Mouse (Mus musculus) thymus, postnatal 14 days (tissue): ENCODE results near the gene Top1.
A peak's percentile ranks its signal among the peaks of the same experiment; 100 is the strongest.

Source experiments
- DNase-seq: peaks from one replicate; pipeline ENCODE4 v3.0.0; 2021

The Top1 gene

DNA sequence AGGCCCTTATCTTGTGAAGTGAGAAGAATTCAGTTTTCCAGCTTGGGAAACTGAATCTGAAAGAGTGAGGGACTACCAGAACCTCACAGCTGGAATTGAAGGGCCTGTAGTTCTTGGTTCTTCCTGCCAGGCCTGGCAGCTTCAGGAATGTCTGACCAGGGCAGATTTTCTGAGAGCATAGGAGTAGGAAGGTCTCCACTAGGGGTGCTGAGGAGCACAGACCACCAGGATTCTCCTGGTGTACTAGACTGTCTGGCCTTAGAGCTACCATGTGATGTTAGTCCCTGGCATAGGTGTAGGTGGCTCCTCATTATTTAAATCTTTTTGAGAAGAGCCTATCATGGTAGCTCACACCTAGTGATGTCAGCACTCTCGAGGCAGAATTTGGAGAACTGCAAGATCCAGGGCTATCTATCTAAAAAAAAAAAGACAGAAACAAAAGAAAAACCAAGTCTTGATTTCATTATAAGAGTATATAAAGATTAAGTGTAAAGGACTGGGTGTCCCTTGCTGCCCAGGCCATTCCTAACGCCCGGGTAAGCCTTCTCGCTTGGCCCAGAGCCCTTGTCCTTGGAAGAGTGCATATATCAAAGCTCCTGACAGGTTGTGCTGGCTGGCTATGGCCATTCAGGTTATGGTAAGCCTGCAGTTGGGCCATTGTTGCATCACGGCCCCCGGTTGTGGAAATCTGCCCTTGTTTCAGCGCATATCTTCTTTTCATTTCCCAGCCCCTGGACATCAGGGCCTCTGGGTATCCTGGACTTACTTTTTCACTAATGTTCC is 98.5 kb downstream of the Top1 start:
- peak; percentile 80 for DNase-seq

DNA sequence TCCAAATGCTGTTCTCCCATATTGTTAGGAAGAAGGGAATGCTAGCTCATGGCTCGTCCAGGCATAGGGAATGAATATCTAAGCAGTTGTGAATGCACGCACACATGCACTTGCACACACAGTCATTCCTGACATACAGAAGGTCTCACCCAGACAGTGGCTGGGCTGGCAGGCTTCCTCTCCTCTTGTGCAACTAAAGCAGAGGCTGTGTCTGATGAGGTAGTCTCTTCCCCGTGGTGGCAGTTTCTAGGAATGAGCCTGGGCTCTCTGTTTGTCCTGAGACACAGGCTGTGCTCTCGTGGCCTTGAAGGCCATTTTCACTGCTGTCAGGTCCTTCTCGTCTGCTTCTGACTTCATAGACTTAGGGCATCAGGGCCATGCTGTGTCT is 99.1 kb downstream of the Top1 start:
- no peak for DNase-seq

DNA sequence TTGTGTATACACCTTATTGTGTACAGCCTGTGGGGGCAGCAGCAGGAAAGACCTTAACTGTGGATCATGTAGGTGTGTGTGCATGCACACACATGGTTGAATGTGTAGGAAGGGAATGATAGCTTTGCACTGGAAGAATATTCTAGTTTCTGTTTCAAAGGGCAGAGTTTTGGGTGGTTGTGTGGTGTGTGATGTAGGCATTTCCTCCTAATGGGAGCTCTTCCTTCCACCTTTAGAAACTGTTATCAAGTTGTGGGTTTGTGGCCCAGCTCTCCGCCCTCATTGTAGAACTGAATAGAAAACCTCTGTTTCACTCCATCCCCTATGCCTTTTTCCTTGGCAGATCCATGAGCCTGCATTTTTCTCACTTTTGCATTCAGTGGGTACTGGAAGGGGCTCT is 99.8 kb downstream of the Top1 start:
- no peak for DNase-seq

DNA sequence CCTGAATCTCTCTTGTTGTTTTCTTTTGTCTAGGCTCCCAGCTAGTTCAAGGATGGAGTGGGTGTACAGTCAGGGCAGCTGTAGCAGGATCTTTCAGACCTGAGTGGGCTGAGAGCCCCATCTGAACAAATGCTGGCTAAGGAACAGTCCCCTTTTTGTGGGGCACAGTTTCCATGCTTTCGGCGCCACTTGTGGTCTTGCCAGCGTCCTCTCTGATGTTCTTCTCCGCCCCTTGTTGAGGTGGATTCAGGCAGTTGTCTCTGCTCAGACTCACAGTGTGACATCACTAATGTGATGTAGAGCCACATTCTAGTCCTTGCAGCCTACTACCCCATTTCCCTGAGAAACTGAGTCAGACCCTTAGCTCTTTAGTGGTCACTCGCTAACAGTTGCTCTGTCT is 100.9 kb downstream of the Top1 start:
- peak; percentile 28 for DNase-seq

DNA sequence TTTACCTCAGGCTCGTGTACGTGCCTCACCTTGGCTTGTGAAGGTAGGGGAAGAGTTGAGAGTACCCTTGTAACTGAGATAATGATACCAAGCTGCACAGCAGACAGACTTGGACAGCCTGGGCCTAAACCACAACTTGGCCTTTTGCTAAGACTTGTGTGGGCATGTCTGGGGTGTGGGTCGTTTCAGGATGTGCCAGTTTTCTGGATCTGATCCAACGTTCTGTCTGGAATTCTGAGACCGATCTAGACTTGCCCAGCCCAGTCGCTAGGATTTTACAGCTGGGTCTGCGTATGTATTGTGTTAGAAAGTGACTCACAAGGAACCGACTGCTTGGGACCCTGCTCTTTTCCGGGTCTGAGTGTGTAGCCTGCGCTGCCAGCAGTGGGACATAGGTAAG is 101.4 kb downstream of the Top1 start:
- no peak for DNase-seq

DNA sequence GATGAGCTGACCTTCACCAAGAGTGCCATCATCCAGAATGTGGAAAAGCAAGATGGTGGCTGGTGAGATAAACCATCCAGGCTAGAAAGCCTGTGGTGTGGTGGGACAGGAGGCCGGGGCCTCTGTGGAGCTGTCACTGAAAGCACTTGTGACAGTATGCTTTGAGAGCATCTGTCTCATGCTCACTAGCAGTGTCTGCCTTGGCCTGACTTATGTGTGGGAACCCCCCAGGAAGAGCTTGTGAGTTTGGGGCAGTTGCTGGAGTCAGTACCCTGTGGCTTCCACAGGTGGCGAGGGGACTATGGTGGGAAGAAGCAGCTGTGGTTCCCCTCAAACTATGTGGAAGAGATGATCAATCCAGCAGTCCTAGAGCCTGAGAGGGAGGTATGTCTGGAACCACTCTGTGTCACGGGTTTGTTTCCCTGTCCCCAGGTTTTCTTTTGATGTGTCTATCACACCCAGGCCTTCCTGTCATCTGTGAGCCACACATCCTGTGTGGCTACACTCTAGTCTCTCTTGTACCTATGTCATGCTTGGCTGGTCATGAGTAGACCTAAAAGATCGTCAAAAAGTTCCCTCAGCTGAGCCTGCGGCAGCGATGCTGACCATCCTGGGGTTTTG is 111.0 kb downstream of the Top1 start:
- peak; percentile 37 for DNase-seq

DNA sequence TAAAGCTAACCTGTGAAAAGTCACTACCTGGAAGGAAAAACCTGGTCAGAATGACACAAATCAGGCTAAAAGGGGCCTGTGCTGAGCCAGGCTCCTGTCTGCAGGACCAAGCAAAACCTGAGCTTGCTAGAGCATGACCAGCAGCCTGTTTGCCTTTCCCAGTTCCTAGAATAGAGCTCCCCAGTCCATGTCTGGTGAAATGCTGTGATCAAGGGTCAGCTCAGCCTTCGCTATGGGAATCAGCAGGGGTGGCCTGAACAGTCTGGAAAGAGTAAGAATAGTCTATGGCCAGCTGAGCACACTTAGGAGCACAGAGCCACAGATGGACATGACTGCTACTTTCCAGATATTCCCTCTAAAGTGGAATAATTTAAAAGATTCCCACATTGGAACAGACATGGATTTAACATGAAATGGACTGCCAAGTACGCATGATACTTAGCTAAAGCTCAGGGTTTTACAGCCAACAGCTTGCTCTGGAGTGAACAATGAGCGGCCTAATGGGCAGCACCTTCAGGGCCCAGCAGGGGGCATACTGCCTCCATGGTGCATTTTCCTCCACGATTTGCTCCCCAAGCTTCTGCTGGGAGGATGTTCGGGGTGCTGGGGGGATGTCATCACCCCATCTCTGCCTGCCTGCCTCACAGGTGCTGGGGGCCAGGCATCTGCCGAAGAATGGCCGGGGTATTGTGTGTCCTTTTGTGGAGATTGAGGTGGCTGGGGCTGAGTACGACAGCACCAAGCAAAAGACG is 114.9 kb downstream of the Top1 start:
- peak; percentile 49 for DNase-seq

DNA sequence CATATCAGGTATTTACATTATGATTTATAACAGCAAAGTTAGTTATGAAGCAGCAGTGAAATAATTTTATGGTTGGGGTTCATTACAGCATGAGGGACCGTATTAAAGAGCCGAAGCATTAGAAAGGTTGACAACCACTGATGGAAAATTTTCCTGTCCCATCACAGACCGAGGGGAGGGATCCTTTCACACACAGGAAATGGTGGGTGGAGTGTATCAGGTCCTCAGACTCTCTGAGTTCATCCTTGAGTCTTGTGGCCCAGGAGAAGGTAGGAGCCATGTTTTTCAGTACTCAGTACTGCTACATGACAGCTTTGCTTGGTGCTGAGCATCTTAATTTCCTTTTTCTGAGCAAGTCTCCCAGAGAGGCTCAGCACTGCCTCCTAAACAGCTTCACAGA is 118.1 kb downstream of the Top1 start:
- no peak for DNase-seq

DNA sequence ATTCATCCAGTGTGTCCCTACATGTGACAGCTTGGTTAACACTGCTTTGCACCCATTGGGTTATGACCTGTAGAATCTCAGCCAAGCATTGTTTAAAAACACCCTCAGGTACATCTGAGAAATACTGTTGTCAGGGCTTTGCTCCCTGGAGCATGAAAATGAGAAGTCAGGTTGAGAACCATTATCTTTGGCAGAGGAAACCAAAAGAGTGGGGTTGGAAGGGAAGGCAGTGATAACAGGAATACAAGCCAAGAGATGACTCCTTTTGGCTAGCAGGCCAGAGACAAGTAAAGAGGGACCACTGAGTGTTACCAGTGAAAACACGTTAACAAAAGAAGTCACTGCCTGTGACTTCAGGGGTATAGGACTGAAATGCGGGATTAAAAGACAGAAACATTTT is 118.7 kb downstream of the Top1 start:
- no peak for DNase-seq

DNA sequence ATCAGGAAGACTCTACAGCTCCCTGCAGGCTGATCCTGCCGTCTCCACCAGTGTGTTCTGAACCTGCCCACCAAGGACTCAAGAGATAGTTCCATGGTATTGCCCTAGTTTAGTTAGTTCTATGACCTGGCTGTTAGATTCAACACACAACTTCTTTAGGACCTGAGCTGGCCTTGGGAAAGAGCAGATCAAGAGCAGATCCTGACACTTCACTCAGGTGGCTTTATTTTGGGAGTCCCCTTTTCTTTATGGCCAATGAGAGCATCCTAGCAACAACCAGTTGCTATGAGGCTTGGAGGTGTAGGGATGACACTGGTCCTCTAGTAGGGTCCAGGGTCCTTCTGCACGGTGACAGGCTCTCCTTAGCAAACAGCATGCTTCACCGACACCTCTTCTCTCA is 119.4 kb downstream of the Top1 start:
- no peak for DNase-seq

DNA sequence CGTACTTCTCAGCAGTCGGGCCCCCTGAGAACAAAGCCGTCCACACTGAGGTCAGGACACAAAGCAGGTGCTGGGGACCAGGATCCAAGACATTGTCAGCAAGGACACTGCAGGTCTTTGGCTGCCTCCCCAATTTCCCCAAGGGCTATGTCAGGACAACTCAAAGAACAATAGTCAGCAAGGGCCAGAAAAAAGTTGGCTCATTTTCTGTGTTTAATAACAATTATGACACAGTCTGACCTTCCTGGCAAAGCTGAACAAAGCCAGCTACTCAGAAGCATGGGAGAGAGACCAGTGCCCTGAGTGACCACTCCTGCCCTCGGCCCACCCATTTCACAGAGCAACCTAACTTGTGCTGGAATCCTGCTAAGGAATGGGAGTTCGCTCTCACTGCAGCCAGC is 120.7 kb downstream of the Top1 start:
- DNase-seq: peak; percentile 2

DNA sequence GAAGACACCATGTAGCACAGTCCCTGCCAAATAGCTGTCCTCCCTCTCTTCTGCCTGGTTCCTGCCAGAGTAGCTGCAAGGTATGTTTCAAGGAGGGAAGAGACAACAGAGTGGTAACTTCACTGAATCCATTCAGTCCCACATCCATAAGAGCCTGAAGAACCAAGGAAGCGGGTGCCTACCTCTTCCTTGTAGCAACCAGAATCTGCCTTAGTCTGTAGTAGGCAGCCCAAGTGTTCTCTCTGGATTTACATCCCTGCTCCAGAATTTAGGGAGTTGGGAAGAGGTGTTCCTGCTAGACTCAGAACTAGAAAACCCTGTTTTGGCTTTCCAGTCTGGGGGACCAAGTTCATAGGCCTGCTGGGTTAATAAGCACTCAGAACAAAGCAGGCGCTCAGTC is 121.5 kb downstream of the Top1 start:
- DNase-seq: no peak

DNA sequence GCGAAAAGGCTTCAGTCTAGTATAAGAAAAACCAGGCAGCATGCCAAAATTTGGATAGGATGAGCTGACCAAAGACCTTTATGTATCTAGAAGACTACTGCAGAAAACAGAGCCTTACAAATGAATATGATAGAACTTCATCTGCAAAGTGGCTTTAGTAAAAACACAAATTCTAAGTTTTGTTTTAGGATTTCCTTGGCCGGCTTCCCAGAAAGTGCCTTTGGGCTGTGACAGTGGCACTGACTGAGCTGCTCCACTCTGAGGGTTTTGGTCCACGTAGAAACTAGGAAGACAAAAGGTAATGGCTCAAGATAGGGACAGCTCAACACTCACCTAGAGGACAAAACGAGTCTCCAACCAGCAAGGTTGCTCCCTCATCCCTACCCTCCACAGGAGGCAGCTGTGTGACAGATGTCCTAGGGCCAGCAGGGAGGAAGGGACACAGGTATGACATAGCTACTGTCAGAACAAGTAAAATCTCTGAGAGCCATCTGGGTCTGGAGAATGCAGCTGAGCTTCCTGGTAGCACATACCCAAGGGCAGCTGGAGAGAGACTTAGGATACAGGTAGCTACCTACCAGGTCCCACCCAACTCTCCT is 122.5 kb downstream of the Top1 start:
- peak; percentile 2 for DNase-seq

DNA sequence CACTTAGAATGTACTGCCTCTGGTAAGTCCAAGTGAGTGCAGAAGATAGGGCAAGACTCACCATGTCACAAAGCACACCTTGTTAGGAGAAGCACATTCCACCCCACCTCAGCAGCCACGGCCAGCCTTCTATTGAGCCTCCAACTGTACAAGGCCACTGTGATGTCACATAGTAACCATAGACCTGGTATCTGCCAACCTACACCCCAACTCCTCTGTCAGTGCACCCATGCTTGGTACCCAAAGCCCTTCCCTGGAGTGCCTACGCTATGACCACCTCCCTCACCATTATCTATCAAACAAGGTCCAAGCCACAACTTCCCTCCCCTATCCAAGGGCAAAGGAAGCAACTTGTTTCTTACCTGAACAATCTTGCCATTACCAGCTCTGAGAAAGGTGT is 123.3 kb downstream of the Top1 start:
- DNase-seq: peak; percentile 2

DNA sequence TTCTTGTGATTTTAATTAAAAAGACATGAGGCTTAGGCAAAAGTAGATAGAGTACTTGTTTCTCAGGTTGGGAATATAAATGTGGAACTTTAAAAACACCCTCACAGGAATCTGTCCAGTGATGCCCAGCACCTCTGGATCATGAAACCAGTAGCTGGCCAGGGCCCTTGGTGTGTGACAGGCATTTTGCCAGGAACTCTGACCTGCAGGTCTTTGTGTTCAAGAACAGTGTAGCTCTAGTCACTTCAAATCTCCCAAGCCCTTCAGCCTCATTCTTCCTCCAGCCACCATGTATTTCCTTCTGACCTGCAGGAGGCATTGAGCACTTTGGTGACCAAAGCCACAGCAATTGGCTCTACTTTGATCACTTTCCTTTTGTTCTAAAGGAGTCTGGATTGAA is 124.7 kb downstream of the Top1 start:
- DNase-seq: no peak

DNA sequence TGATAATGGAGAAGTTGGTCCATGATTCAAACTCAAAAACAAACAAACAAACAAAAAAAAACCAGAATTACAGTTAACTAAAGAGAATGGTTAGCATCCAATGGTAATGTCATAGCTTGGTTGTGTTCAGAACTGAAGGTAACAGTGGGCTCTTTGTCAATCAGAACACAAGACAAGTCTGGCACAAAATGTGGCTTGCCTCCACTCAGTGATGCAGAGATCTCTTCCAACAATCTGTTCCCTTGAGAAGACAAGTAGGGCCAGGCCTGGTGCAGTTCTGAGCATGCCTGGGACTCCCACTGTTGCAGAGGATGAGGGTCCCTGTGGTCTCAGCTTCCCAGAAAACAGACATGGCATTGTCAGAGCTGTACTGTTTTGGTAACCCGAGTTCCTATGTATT is 125.2 kb downstream of the Top1 start:
- no peak for DNase-seq

DNA sequence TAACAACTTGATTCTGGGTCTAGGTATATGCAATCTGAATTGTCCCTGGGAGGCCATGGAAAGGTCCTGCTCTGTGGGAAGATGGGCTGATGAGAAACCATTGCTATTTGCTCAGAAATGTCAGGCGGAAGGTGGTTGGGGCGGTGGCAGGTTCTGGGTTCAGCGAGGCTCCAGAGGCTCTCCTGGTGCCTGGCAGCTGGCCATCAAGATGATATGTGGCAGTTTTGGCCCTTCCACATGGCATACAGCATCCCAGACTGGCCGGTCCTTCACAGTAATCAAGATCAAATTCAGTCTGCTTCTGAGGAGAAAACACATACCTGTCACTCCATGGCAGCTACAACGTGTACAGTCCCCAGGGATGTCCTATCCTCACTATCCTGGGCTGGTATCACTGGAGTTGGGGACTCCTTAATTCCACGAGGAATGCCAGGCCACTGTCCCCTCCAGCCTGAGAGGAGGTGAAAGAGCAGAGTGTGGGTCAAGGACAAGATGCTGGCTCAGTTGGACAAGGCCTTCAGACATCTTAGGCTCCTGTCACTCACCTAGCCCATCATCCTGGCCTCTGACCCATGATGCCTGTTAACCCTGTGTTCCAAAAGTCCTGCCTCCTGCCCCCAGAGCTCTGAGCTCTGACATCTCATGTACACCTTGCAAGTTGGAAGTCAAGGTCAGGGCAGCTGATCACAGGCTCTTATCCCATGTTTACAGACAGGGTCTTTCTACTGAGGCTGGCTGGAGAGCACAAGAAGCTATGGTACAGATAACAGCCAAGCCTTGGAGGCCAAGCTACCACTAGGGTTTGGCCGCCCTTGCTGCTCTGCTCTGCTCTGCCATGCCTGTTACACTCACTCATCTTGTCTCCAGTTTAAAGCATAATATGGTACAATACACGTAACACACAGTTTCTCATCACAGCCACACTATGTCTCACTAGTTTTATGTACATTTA is 125.9 kb downstream of the Top1 start:
- DNase-seq: no peak
